Mouse (Mus musculus) left cerebral cortex, adult 18-20 months (tissue): Measurements from ENCODE around the gene Ctsw. TPM values are rescaled to one million over a fixed set of nuclear protein-coding genes. Genes with fewer than 3 reads are reported as not detected.
"Not testable (repeated sequence)": the region's sequence is repeated elsewhere in the genome, so short reads cannot be mapped to it uniquely, and the experiment has no call there.

Experiments
- DNase-seq, 2 experiments: peaks; one replicate each; pipeline ENCODE4 v3.0.0; 2021 to 2022; ENCODE audit warnings: low spot score in 2 of 2, mixed read lengths in 1 of 2
- long read RNA-seq, 2 experiments: library from polyadenylated mRNA; stranded (forward); transcript quantifications; one replicate each; pipeline ENCODE4 v2.0.0; 2021
- total RNA-seq, 2 experiments: library from RNA; stranded (reverse); gene quantifications; 2 replicates each; pipeline ENCODE4 v1.2.3; 2021

The Ctsw gene
- total RNA-seq, result under 1 TPM; 0.33 to 0.61 TPM
- long read RNA-seq, experiment 1, result 0 reads
- long read RNA-seq, experiment 2, result 0 reads

DNA sequence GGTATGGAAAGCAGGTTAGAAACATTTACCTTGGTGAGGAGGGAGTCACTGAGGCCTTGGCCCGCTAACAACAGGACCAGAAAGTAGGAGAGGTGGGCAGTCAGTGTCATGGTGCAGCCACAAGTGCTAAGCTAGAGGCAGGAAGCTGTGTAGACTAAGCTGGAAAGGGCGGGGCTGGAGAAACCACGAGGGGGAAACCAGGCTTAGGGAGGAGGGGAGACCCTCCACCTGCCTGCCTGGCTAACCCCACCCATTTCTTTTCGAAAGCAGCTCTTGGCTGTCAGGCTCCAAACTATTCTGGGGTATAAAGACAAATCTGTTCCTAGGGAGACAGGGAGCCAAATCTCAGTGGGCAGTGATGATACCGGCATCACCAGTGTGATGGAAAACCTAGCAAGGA lies at the start of gene Ctsw:
TSS of gene Ctsw (minus strand) at position 134 of the 400 bp plus-strand sequence.
- no peak for DNase-seq

DNA sequence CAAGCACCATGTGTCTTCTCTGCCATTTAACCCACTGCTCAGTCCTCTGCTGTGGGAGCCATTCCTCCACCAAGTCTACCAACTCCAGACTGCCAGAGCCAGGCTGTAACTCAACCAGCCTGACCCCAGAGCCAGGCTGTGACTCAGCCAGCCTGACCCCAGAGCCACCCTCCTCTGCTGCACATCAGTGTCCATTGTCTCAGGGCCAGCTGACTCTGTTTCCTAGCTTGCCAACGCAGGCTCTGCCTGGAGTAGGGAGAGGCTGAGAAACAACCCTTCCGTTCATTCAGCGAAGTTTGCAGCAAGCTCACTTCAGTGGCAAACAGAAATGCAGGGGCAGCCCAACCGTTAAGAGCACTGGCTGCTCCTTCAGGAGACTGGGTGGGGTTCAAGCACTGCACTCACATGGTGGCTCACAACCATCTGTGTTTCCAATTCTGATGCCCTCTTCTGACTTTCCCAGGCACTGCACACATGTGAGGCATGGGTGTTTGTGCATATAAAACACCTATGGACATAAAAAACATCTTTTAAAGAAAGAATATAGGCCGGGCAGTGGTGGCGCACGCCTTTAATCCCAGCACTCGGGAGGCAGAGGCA lies 48.7 kb upstream of the Ctsw start:
- no peak for DNase-seq

DNA sequence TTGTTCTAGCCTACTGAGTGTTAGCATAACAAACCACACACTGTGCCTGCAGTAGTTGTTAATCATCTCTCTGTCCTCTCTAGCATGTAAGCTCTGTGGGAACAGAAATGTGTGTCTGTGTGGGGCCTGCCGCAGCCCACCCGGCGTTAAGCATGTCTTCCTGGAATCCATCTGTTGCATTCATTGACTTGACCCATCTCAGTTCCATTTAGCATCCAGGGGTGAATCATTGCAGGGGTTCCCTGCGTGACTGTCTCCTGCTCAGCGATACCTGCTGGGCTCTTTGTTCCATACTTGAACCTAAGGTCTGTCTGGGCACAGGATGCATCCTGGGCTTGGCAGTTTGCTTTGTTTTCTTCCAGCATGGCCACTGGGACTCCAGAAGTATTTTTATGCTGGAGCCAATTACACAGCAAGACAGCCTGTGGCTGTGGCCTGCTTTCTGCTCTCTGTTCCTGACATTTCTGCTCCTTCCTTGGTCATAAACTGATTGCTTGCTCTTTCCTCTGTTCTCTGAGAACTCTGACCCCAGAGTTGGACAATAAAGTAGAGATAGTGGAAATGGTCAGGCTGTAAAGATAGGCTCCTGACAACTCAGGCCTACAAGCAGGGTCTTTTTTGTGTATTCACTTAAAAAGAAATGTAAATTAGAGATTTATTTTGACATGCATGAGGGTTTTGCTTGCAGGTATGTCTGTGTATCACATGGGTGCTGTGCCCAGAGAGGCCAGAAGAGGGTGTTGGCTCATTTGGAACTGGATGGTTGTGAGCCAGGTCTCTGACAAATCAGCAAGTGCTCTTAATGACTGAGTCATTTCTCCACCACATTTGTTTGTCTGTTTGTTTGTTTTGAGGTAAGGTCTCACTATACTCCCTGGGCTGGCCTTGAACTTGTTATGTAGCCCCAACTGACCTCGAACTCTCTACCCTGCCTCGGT lies 47.8 kb upstream of the Ctsw start:
- no peak for DNase-seq

DNA sequence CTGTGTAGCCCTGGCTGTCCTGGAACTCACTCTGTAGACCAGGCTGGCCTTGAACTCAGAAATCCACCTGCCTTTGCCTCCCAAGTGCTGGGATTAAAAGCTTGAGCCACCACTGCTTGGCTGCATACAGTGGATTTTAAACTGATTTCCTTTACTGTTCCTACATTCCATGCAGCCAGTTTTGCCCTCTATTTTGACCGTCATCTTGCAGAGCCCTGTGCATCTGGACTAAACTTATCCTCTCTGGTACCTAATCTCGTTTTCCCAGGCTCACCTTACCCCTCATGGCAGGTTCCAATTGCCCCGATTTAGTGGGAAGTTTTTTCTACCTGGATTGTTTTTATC lies 44.7 kb upstream of the Ctsw start:
- no peak for DNase-seq

DNA sequence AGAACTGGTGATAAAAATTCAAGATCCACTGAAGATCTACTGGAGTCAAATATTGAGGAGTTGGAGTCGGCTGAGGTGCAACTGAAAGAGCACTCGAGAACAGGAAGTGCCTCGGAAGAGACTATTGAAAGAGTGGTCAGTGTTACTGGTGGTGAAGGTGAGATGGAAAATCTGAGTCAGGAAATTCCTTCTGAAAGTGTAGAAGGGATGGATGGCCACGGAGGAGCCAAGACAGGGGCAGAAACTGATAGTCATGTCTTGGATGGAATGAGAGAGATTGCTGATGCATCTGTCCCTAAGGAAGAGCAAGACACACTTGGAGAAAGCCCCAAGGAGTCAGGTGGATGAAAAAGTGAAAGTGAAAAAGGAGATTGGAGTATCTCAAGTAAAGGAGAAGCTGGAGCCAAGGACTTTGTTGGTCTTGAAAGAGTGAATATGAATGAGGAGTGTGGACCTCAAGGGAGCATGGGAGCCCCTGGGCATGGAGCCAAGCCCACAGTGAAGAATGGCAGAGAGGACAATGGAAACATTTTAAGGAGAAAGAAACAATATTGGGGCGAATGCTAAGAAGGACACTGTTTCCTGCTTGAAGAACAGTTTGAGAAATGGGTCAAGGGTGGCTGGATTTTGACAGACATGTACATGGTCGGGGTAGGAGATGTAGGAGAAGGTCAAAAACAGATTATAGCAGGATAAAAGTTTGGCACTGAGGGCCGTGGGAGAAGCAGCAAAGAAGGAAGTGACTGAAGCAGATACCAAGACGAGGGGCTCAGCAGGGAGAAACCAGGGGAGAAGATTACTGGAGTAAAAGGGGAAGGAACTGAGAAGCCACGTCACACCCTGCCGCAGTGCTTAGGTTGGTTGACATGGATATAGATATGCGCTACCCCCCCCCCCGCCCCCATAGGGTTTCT lies 44.0 kb upstream of the Ctsw start:
- DNase-seq, result no peak

DNA sequence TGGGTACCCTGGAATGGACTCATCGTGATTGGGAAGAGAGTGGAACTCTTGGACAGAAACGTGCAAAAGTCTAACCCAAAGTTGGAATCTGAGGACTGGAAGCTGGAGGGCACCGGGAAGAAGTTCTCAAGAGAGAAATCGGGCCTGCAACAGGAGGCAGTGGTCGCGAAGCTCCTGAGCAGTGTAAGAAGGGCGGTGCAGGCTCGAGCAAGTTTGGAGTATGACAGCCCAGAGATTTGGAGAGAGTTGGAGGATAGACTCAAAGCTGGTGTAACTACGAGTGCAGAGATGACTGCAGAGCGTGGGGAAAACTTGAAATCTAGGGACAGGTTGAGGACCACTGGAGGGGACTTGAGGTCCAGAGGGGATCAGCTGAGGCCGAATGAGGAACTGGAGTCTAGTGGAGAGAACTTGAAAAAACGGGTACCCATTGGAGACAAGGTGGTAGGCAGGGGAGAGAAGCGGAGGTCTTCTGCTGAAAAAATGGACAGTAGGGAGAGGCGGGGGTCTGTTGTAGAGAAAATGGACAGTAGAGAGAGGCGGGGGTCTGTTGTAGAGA lies 42.8 kb upstream of the Ctsw start:
- no peak for DNase-seq

DNA sequence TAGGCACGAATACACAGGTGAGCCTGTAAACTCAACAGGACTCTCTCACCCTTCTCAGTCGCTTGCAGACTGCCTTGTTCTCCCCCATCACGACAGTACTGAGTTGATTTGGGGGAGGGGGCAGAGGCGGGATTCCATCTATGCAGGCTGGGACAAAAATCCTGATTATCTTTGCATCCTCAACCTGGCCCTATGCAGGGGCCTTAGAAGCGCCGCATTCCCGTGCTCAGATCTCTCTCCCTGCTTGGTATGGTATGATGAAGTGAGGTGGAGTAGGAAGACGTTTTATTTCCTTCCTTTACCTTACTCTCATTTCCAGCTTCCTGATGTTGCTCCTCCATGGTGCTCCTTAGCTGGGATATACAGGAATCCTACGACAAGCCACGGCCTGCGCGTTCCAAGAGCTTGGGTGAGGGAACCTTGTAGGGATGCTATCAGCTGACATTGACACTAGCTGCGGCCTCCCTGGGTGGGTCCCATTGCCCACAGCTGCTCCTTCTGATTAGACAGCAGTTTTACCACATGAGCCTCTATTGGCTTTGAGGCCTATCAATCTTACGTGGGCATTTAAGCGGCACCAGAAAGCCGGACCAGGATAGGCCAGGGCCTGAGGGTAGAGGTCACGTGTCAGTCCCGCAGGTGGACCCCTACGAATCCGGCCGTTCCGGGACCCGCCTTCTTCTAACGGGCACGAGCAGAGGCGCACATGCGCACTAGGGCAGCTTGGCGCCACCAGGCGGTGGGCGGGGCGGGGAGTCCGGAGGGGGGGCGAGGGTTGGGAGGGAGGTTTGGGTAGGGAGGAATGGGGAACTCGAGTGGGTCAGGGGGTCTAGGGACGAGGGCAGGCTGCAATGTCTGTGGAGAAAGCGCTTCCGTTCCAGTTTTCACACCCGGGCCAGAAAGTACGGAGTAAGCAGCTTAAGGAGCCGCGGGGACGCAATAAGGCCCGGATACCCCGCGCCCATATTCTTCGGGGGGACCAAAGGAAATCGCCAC lies 42.0 kb upstream of the Ctsw start, which contains the start of gene Snx32:
TSS of gene Snx32 (minus strand) at position 508 of the 996 bp plus-strand sequence.
- peak; percentile 97 to 99 for DNase-seq

DNA sequence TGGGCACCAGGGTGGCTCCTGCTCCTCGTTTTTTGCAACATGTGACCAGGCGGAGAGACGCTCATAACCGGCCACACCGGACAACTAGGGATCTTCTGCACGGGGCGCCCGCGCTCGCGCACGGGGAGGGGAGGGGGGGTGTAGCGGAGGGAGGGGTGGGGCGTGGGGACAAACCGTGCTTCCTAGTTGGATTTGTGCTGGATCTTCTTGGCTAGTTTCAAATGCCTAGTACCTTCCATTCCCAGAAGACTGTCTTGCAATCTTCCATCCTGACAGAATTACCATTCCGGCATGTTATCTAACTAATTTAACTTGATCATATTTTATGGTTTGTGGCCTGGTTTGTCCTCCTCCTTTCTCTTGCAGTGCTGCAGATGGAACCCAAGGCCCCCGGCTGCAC lies 35.4 kb upstream of the Ctsw start, which contains the start of gene 1700020D05Rik:
TSS of gene 1700020D05Rik (minus strand) at position 101 of the 400 bp plus-strand sequence.
- no peak for DNase-seq

DNA sequence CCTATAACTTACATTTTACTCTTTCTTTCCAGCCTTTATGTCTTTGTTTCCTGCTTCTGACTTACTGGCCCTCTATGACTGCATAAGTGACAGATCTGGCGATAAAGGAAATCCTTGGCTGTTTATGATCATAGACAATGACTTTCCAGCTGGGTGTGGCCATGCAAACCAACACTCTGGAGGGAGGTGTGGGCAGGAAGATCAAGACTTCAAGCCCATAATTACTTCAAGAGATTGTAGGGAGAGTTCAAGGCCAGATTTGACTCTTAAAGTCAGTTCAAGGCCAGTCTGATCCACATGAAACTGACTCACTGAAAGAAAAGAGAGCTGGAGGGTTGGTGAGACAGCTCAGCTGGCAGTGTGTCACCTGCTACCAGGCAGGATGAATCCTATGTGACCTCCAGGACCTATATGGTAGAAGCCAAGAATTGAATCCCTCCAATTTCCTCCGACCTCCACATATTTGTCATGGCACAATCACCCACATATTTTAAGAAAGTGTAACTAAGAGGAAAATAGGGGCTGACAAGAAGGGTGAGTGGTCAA lies 32.1 kb upstream of the Ctsw start:
- DNase-seq, result no peak

DNA sequence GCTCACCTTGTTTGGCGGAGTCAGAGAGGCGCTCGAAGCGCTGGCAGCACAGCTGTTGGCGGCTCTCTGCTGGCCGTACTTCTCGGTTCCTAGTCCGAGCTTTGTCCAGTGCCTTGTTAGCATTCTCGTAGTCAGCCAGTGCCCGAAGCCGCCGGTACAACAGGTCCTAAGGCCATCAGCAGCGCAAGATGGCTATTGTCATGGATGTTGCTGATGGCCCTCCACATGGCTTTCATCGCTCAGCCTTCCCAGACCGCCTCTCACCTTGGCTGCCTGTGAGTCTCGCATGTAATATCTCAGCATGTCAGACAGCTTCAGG lies 27.7 kb upstream of the Ctsw start:
- DNase-seq, result no peak

DNA sequence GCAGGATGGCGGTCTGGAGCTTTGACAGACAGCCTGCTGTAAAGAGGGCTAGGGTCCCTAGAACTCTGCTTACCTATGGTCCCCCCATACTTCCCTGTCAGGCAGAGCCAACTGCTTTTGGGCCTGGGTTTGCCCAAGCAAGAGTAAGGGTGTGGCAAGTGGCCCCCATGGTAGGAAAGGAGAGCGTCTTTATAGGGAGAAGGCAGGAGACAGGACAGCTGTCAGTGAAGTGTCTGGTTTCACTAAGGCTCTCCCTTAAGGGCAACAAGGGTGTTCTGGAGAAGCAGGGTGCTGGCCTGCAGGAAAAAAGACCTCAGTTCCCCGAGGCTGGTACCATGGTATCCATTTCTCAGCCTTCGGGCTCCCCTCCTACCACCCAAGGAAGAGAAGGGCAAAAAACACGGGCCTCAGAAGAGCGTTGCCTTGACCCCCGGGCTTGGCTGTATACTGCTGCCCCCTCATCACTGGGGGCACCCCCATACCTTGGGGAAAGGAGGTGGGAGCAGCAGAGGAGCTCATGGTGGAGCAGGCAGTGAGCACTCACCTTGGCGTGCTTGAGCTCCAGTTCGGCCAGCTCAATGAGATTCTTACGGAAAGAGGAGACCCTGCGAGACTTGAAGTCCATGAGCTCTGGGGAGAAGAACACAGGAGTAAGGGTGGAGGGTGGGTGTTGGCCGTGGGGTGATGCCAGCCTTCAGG lies 27.2 kb upstream of the Ctsw start:
- DNase-seq, result no peak

DNA sequence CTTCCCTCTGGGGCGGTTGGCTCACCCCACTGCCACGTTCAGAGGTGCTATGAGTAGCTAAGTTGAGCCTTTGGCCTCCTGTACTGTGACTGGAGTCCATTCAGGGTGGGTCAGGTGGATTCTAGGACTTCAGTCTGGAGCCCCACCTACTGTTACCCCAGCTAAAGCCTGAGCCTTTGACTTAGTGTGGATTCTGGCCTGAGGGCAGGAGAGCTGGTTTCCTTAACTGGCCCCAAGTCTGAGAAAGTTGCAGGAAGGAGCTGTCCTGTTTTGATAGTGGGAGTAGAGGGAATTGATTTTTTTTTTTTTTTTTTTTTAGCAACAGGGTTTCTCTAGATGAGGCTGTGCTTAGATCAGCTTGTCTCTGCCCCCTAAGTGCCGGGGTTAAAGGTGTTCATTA lies 26.0 kb upstream of the Ctsw start:
- DNase-seq, result no peak

DNA sequence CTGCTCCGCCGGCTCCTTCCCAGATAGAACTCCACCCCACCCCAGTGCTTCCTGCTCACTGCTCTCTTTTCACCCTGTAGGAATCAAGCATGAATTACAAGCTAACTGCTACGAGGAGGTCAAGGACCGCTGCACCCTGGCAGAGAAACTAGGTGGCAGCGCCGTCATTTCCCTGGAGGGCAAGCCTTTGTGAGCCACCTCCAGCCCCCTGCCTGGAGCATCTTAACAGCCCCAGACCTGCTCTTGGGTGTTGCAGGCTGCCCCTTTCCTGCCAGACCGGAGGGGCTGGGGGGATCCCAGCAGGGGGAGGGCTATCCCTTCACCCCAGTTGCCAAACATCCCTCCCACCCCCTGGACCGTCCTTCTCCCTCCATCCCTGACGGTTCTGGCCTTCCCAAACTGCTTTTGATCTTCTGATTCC lies 25.0 kb upstream of the Ctsw start:
- DNase-seq, result not testable (repeated sequence)

DNA sequence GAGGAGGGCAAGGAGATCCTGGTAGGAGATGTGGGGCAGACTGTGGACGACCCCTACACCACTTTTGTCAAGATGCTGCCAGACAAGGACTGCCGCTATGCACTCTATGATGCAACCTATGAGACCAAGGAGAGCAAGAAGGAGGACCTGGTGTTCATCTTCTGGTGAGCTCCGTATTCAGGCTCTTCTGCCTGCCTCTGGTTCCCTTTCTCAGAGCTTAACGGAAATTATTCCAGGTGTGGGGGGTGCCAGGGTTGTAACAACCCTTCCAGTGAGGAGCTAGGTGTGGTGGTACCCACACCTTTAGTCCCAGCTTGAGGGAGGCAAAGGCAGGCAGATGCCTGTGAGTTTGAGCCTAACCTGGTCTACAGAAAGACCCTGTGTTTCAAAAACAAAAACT lies 24.3 kb upstream of the Ctsw start:
- no peak for DNase-seq

DNA sequence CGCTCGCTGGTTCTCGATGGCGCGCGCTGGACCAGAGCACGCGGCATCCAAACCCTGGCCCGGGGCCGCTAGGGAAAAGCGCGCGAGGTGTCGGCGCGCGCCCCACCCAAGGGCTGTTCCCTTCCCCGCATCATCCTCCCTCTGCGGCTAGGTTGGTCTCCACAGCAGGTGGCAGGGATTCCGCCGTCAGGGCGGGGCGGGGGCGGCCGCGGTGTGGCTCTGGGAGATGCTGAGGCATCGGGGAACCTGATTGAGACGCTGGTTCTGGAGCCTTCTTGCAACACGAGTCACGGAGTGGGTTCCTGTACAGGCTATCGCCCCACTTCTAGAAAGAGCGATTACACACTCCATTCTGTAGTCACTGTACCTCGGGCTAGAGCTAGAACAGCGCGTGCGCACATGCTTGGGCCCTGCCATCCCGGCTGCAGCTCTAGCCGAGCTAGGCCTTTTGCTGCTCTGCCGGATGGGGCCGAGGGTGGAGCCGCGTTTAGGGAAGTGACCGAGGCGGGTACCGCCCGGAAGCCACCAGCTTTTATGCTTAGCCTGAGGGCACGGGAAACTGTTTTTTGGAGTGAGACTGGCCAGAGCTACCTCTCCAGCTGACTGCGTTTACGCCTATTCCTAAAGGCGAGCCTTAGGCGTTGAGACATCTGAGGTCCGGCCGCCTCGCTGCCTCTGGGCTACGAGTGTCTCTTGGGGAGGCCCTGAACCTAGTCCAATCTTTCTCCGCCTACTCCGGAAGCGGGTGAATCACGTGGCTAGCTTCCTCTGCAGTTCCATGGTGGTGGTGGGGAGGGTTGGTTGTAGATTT lies 22.8 kb upstream of the Ctsw start:
- peak; percentile 73 to 77 for DNase-seq

DNA sequence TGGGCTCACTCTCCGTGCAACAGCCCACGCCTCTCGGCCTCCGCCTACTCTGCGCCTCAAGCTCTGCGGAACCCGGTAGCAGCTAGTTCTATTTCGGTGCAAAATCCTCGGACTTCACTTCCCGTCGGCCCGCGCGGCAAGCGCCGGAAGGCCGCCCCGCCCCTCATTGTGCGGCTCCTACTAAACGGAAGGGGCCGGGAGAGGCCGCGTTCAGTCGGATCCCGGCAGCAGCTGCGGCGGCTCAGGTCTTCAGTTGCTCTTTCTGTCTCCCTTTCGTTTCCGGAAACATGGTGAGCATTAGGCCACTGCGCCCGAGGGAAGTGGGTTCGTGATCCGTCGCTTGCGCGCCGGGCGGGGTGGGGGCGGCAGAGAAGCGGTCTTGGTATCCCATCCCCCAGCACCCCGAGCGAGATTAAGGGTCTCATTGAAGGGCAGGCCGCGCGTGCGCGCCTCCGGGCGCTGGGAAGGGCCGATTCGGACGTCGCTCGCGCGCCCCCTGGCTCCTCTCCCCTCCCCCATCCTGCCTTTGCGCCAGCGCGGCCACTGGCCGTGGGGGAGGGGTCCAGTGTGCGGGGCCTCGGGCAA lies 22.1 kb upstream of the Ctsw start, which contains the start of gene Cfl1:
TSS of gene Cfl1 (plus strand) at position 143 of the 585 bp plus-strand sequence.
- DNase-seq, result peak; percentile 95 to 97

DNA sequence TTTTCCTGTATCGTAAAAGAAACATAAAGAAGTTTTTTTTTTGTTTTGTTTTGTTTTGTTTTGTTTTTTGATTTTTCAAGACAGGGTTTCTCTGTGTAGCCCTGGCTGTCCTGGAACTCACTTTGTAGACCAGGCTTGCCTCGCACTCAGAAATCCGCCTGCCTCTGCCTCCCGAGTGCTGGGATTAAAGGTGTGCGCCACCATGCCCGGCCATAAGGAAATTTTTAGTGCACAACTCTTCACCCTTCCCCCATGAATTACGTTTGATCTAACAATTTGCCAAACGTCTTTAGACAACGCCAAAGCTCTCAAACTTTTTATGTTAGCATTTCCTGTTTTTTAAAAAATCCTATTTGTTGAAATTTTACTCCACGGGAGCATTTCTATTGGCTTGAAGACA lies 21.4 kb upstream of the Ctsw start:
- not testable (repeated sequence) for DNase-seq
